Mouse (Mus musculus): ENCODE data around the gene Hist1h2bn.
"Not testable (repeated sequence)": the region's sequence is repeated elsewhere in the genome, so short reads cannot be mapped to it uniquely, and the experiment has no call there.

The Hist1h2bn gene

GRCm38 (mm10) chr13:21753524-21754285 lies at the start of gene Hist1h2bn, which contains the start of gene Hist1h2ak:
Gene Hist1h2bn, plus strand, starts transcription at chr13:21754123.
Gene Hist1h2ak, minus strand, starts transcription at chr13:21753827.
- peak; percentile 37 to 53 for DNase-seq (ENCODE audit: low spot score in 2 of 2)

GRCm38 (mm10) chr13:21706669-21707068 lies 47.3 kb upstream of the Hist1h2bn start:
- DNase-seq (ENCODE audit: low spot score in 2 of 2), result no peak

GRCm38 (mm10) chr13:21710031-21710711 lies 43.8 kb upstream of the Hist1h2bn start:
- peak; percentile 75 to 88 for DNase-seq (ENCODE audit: low spot score in 2 of 2)

- peak; percentile 68 to 81 for DNase-seq (ENCODE audit: low spot score in 2 of 2)
Measured at GRCm38 (mm10) chr13:21710821-21711525, 43.0 kb upstream of the Hist1h2bn start.

GRCm38 (mm10) chr13:21711698-21712097 lies 42.2 kb upstream of the Hist1h2bn start:
- DNase-seq (ENCODE audit: low spot score in 2 of 2), result no peak

- DNase-seq (ENCODE audit: low spot score in 2 of 2), result peak in 1 of 2 experiments; percentile 57
Measured at GRCm38 (mm10) chr13:21714725-21715124, 39.2 kb upstream of the Hist1h2bn start.

- DNase-seq (ENCODE audit: low spot score in 2 of 2), result no peak
Measured at GRCm38 (mm10) chr13:21715131-21715863, 38.6 kb upstream of the Hist1h2bn start.

GRCm38 (mm10) chr13:21715864-21716539 lies 37.9 kb upstream of the Hist1h2bn start, which contains the start of the genes Hist1h2bl and Hist1h2ai:
Gene Hist1h2bl, minus strand, starts transcription at chr13:21716143.
Gene Hist1h2ai, plus strand, starts transcription at chr13:21716422.
- DNase-seq (ENCODE audit: low spot score in 2 of 2), result peak; percentile 71 to 74

- DNase-seq (ENCODE audit: low spot score in 2 of 2), result peak in 1 of 2 experiments; percentile 7
Measured at GRCm38 (mm10) chr13:21716540-21717391, 37.2 kb upstream of the Hist1h2bn start.

- peak; percentile 80 to 83 for DNase-seq (ENCODE audit: low spot score in 2 of 2)
Measured at GRCm38 (mm10) chr13:21717397-21718357, 36.2 kb upstream of the Hist1h2bn start, which contains the start of gene Hist1h3h. Gene Hist1h3h, plus strand, starts transcription at chr13:21717659.

- no peak for DNase-seq (ENCODE audit: low spot score in 2 of 2)
Measured at GRCm38 (mm10) chr13:21718381-21719080, 35.4 kb upstream of the Hist1h2bn start.

- DNase-seq (ENCODE audit: low spot score in 2 of 2), result not testable (repeated sequence)
Measured at GRCm38 (mm10) chr13:21721107-21721756, 32.7 kb upstream of the Hist1h2bn start.

- DNase-seq (ENCODE audit: low spot score in 2 of 2), result peak; percentile 53 to 56
Measured at GRCm38 (mm10) chr13:21721757-21722372, 32.1 kb upstream of the Hist1h2bn start, which contains the start of gene Hist1h2bm. Gene Hist1h2bm, plus strand, starts transcription at chr13:21722044.

- DNase-seq (ENCODE audit: low spot score in 2 of 2), result no peak
Measured at GRCm38 (mm10) chr13:21722373-21722925, 31.5 kb upstream of the Hist1h2bn start.

GRCm38 (mm10) chr13:21722993-21723836 lies 30.7 kb upstream of the Hist1h2bn start:
- no peak for DNase-seq (ENCODE audit: low spot score in 2 of 2)

All from frontal cortex, postnatal 14 days (tissue).